Mouse (Mus musculus): ENCODE measurements around the gene Irf3. TPM values are rescaled to one million over a fixed set of nuclear protein-coding genes. Genes with fewer than 3 reads are reported as not detected.
A peak's percentile ranks its signal among the peaks of the same experiment; 100 is the strongest.

Gene Irf3
- polyA plus RNA-seq, 1 experiment, result 165 TPM

DNA sequence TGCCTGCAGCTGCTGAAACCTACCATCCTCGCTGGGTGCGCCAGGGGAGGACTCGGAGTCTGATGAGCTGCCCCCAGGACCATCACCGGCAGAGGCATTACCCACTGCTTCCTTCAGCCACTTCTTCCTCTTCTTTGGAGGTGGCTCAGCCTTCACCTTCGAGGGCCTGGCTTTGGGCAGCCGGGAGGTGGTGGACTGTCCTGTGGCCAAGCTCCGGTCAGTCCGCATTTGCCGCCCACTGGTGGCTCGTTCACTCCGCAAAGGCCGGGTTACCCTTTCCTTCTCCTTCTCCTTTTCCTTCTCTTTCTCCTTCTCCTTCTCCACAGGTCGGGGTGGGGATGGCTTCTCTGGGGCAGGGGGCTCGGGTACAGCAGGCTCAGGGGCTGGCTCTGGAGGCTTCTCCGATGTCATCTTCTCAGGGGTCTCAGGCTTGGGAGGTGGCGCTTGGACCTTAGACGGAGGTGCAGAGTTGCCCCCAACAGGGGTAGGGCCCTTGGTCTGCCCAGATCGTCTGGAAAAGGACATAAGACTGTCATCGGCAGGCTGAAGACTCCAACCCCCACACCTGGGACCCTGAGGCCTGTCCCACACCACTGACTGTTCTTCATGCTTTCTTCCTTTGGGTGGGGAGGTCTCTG lies 36.4 kb downstream of the Irf3 start:
- Histone ChIP-seq H3K4me3 (replicated peaks; ENCODE audit: control insufficient read depth, low read depth, low read length) (no peak overlapping the region), H3K4me1 (ENCODE audit: control insufficient read depth, insufficient read depth, low read length) (no peaks in the 10 kb centered on the region), H3K27ac (ENCODE audit: control insufficient read depth, insufficient read depth, low read depth, low read length, poor library complexity) (no peak overlapping the region)
- 89% methylated on average over 19 of the region's 19 CpGs for WGBS
- no peak; the same call in 1 of the 2 replicates for TF ChIP-seq POLR2A (IDR thresholded peaks at IDR 0.05; ENCODE audit: borderline replicate concordance, control insufficient read depth, low read depth, low read length)
- no peak for TF ChIP-seq CTCF (IDR thresholded peaks at IDR 0.05; ENCODE audit: control insufficient read depth, insufficient read depth, low read length)

DNA sequence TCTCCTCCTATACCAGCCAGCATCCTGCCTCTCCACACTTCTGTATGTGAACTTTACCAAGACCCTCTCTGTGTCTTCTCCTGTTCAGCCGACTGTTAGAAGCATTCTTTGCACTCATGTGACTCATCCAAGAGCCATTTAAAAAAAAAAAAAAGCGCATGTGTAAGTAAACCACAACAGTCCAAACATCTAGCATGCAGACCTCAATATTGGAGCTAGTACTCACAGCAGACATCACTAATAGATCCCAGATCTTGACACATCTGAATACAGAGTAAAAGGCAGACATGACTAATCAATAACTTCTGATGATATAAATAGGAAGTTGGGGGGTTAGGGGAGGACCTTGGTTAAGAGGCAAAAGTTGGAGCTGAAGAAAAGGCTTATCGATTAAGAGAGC lies 38.2 kb downstream of the Irf3 start:
- TF ChIP-seq POLR2A (IDR thresholded peaks at IDR 0.05; ENCODE audit: borderline replicate concordance, control insufficient read depth, low read depth, low read length), result no peak
- TF ChIP-seq CTCF (IDR thresholded peaks at IDR 0.05; ENCODE audit: control insufficient read depth, insufficient read depth, low read length), result no peak
- no peak overlapping the region for H3K4me3 ChIP-seq (replicated peaks; ENCODE audit: control insufficient read depth, low read depth, low read length)
- 72% methylated on average over 3 of the region's 3 CpGs for WGBS
- H3K27ac ChIP-seq (ENCODE audit: control insufficient read depth, insufficient read depth, low read depth, low read length, poor library complexity), result no peak overlapping the region
- H3K4me1 ChIP-seq (ENCODE audit: control insufficient read depth, insufficient read depth, low read length), result no peaks in the 10 kb centered on the region

DNA sequence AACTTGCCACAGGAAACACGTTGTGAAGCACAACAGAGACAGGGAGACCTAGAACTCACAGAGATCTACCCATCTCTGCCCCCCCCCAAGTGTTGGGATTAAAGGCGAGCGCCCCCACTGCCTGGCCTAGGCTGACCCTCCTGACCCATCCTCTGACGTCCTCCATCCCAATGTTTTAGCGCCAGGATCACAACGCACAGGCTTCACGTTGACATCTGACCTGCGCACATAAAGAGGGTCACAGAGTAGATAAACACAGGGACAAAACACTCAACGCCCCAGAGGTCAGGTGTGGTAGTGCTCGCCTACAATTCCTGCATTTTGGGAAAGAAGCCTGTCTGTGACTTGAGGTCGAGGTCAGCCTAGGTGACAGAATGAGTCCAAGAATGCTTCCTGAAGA lies 39.3 kb downstream of the Irf3 start:
- TF ChIP-seq CTCF (IDR thresholded peaks at IDR 0.05; ENCODE audit: control insufficient read depth, insufficient read depth, low read length) (no peak), POLR2A (IDR thresholded peaks at IDR 0.05; ENCODE audit: borderline replicate concordance, control insufficient read depth, low read depth, low read length) (no peak)
- Histone ChIP-seq H3K4me1 (ENCODE audit: control insufficient read depth, insufficient read depth, low read length) (no peaks in the 10 kb centered on the region), H3K27ac (ENCODE audit: control insufficient read depth, insufficient read depth, low read depth, low read length, poor library complexity) (no peak overlapping the region), H3K4me3 (replicated peaks; ENCODE audit: control insufficient read depth, low read depth, low read length) (no peak overlapping the region)
- 93% methylated on average over 11 of the region's 11 CpGs for WGBS

DNA sequence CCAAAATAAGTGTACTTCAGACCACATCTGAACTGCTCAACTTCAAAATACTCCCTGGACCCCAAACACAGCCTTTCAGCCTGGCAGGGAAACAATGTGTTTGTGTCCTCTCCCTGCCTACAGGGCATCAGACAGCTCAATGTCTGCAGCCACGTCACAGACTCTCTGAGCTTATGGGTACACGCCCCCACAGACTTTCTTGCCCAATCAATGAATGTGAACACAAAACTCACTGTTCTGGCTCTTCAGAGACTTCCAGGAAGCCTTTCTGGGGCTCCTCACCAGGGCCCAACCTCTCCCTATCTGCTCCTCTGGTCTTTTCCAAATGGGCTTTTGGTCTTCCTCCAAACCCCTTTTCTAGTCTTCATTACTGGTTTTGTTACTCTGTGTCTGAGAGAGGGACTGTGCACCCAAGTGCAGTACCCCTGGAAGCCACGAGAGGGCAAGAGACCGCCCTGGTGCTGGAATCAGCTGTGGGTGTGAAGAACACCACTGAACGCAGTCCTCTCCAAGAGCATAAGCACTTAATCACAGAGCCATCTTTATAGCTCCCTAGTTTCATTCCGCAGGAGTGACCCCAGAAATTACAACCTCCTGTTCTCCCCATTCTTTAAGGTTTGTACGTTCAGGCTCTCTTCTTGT lies 40.4 kb downstream of the Irf3 start:
- WGBS, result 58% methylated on average over 7 of the region's 7 CpGs
- Histone ChIP-seq H3K4me3 (replicated peaks; ENCODE audit: control insufficient read depth, low read depth, low read length) (no peak overlapping the region), H3K4me1 (ENCODE audit: control insufficient read depth, insufficient read depth, low read length) (no peaks in the 10 kb centered on the region), H3K27ac (ENCODE audit: control insufficient read depth, insufficient read depth, low read depth, low read length, poor library complexity) (no peak overlapping the region)
- TF ChIP-seq POLR2A (IDR thresholded peaks at IDR 0.05; ENCODE audit: borderline replicate concordance, control insufficient read depth, low read depth, low read length), result no peak
- peak; percentile 85 for TF ChIP-seq CTCF (IDR thresholded peaks at IDR 0.05; ENCODE audit: control insufficient read depth, insufficient read depth, low read length)

DNA sequence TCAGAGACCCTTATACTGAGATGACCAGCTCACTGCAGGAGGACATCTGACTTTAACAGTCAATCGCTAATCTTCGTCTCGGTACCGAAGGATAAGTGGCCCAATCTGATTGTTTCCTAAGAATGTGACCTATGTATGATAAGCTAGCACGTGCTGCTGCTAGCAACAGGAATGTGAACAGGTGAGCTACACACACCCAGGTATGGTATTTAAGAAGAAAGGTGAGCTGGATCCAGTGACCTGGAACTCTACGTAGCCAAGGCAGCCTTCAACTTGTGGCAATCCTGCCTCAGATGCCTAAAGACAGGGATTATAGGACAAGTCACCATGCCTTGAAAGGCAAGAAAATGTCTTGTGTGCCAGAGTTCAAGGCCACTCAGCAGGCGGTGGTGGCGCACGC lies 41.0 kb downstream of the Irf3 start:
- Histone ChIP-seq H3K27ac (ENCODE audit: control insufficient read depth, insufficient read depth, low read depth, low read length, poor library complexity) (no peak overlapping the region), H3K4me3 (replicated peaks; ENCODE audit: control insufficient read depth, low read depth, low read length) (no peak overlapping the region), H3K4me1 (ENCODE audit: control insufficient read depth, insufficient read depth, low read length) (no peaks in the 10 kb centered on the region)
- TF ChIP-seq POLR2A (IDR thresholded peaks at IDR 0.05; ENCODE audit: borderline replicate concordance, control insufficient read depth, low read depth, low read length), result no peak
- TF ChIP-seq CTCF (IDR thresholded peaks at IDR 0.05; ENCODE audit: control insufficient read depth, insufficient read depth, low read length), result no peak
- WGBS, result 93% methylated on average over 9 of the region's 9 CpGs

DNA sequence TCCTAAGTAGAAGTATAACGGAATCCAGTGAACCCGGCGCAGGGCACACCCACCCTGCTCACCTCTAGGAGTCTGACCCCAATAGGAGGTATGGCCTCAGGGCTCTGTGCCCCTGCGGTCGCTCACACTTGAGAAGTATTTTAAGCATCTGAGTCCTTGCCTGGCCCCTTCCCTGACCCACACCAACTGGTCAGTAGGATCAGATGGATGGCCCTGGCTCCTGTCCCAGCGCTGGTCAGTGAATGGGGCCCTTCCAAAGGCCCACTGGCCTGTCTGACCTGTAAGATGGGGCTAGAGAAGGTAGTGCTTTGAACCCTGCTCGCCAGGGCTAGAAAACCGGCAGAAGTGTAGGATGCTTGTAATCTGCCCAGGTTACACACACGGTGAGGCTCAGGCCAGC lies 43.4 kb downstream of the Irf3 start:
- H3K4me1 ChIP-seq (ENCODE audit: control insufficient read depth, insufficient read depth, low read length), result no peaks in the 10 kb centered on the region
- WGBS, result 87% methylated on average over 9 of the region's 9 CpGs
- no peak overlapping the region for H3K4me3 ChIP-seq (replicated peaks; ENCODE audit: control insufficient read depth, low read depth, low read length)
- no peak overlapping the region for H3K27ac ChIP-seq (ENCODE audit: control insufficient read depth, insufficient read depth, low read depth, low read length, poor library complexity)
- TF ChIP-seq CTCF (IDR thresholded peaks at IDR 0.05; ENCODE audit: control insufficient read depth, insufficient read depth, low read length) (no peak), POLR2A (IDR thresholded peaks at IDR 0.05; ENCODE audit: borderline replicate concordance, control insufficient read depth, low read depth, low read length) (no peak)

DNA sequence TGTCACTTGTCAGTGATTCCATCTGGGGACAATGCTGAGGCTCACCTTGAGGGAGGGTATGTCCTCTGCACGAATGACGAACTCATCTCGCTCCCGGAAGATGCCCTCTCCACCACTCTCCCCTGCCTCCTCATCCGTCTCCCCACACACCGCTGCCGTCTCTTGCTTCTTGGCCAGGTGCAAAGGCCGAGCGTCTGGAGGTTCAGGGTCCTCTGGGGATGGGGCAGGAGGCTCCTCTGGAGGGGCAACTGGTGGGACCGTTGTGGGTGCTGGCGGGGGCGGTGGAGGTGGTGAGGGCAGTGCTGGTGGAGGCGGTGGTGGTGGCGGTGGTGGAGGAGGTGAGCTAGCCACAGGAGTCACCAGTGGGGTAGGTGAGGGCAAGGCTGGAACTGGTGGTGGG lies 45.9 kb downstream of the Irf3 start:
- no peaks in the 10 kb centered on the region for H3K4me1 ChIP-seq (ENCODE audit: control insufficient read depth, insufficient read depth, low read length)
- H3K27ac ChIP-seq (ENCODE audit: control insufficient read depth, insufficient read depth, low read depth, low read length, poor library complexity), result no peak overlapping the region
- no peak overlapping the region for H3K4me3 ChIP-seq (replicated peaks; ENCODE audit: control insufficient read depth, low read depth, low read length)
- TF ChIP-seq POLR2A (IDR thresholded peaks at IDR 0.05; ENCODE audit: borderline replicate concordance, control insufficient read depth, low read depth, low read length) (no peak), CTCF (IDR thresholded peaks at IDR 0.05; ENCODE audit: control insufficient read depth, insufficient read depth, low read length) (no peak)
- 89% methylated on average over 14 of the region's 14 CpGs for WGBS

DNA sequence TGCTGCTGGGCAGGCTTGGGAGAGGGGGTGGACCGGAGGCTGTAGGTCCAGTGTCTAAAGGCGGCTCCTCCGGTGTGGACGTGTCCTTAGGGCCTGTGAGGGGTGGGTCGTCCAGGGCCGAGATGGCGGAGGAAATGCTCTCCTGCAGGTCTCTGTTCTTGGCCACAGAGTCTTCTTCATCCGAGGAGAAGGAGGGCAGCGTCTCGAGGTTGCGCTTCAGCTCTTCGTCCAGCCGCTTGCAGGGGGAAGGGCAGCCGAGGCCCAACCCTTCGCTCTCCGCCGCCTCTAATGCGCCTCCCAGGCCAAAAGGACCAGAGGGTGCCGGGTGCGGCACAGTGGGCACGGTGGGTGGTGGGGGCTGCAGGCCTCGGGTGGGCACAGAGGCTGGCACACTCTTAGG lies 48.3 kb downstream of the Irf3 start:
- Histone ChIP-seq H3K4me3 (replicated peaks; ENCODE audit: control insufficient read depth, low read depth, low read length) (no peak overlapping the region), H3K4me1 (ENCODE audit: control insufficient read depth, insufficient read depth, low read length) (no peaks in the 10 kb centered on the region), H3K27ac (ENCODE audit: control insufficient read depth, insufficient read depth, low read depth, low read length, poor library complexity) (no peak overlapping the region)
- WGBS, result 93% methylated on average over 22 of the region's 22 CpGs
- TF ChIP-seq CTCF (IDR thresholded peaks at IDR 0.05; ENCODE audit: control insufficient read depth, insufficient read depth, low read length), result no peak
- no peak for TF ChIP-seq POLR2A (IDR thresholded peaks at IDR 0.05; ENCODE audit: borderline replicate concordance, control insufficient read depth, low read depth, low read length)

Measured in bone marrow, adult 2 months (tissue).